Mouse (Mus musculus) v-Abl transformed pro-B cells (cell line): Measurements from ENCODE around the gene Ngb.

Experiments
- in situ Hi-C, 2 experiments: fragments of 400-800 bp; cut with MboI; formaldehyde crosslinking; loops; one replicate each; pipeline ENCODE4 v1.15.1; 2025; ENCODE audit not compliant: unreplicated experiment in 2 of 2

The Ngb gene

DNA sequence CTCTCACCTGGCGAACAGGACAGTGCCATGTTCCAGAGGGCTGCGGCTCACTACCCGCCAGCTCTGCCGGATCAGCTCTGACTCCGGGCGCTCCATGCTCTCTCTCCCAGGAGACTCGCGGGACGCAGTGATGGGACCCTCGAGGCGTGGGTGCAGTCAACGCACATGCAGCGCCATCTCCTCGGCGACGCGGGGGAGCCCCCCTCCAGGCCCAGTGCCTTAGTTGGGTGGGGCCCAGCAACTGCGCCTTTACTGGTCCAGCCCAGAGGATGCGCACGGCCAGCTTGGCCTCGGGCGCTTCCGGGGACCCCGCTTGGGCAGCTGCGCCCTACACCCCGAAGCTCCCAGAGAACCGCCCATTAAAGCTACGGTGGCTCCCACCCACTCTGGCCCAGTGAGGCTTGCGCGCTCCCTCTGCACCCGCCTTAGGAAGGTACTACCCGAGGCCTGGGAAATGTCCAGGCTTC is at the start of gene Ngb:
Ngb (minus strand) TSS at position 375 of the 467 bp plus-strand sequence.
- in situ Hi-C loops = no loop called here

DNA sequence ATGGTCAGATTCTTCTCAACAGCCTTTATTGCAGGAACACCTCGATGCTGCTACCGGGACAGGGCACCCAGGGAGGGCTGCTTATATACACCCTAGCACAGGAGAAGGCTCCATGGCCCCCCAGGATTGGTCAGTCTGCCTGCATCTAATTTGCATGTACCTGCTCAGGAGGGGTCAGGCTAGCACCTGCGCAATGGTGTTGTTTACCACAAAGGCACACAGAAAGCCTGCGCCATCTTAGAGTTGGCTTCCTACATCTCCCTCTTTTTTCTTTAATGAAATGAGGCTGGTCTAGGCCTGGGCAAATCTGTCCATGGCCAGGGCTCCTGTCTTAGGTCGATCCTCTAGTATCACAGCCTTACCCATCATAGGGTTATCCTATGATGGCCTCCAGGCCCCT is 47.1 kb upstream of the Ngb start:
- in situ Hi-C loops = loop anchor here (5.0 kb wide), 2 partner anchors 113 to 118 kb away; partner anchors contain the start of genes Ahsa1 (in 1 of the 2) and Vipas39 (in 1 of the 2)

DNA sequence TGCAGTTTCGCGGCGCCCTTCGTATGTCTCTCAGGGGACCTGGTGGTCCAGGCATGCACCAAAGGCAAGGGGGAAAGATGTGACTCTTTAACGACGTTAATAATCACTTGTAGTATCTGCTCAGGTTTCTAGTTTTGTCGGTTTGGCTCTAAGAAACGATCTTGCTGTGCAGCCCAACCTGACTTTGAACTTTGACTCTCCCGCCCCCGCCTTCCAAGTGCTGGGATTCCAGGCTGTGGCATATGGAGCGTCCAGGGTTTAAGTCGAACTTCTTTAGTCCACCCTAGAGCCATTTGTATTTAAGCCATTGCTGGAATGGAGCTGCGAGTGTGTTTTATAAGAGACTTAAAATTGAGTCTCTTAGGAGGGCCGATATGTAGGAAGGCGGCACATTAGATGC is 45.8 kb upstream of the Ngb start:
- in situ Hi-C loops = loop anchor here (5.0 kb wide), 2 partner anchors 114 to 119 kb away; partner anchors contain the start of genes Ahsa1 (in 1 of the 2) and Vipas39 (in 1 of the 2)

DNA sequence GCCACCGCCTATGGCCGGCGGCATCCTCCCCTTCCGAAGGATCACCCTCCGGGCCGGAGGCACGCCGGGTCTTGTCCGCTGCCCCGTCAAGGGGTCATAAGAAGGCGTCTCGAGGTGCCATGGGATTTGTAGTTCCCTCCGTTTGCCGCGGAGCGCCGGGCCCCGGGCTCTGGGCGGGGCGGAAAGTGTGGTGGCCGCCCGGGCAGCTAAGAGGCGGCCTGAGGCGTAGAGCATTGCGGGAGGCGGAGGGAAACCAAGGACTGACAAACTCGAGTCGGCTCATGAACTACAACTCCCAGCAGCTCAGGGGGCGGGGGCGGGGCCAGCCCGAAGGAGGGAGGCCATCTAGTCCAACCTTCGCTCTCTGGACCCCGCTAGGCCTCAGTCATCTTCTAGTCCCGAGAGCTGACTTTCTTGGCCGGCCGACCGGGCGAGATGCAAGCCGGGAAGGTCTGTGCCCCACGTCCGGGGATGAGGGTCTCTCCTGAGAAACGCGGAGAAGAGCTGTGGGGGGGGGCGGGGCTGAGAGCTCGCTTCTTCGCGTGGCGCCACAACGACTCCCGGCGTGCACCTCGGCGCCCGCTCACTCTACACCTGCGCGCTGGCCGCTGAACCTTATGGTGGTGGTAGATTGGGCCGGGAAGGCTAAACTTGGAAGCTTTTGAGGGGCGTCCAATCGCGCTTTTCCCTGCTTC is 45.2 kb upstream of the Ngb start, which contains the start of gene Pomt2:
Pomt2 (minus strand) TSS at position 574 of the 695 bp plus-strand sequence.
- in situ Hi-C loops = loop anchor here (5.0 kb wide), 2 partner anchors 115 to 120 kb away; partner anchors contain the start of genes Ahsa1 (in 1 of the 2) and Vipas39 (in 1 of the 2)

DNA sequence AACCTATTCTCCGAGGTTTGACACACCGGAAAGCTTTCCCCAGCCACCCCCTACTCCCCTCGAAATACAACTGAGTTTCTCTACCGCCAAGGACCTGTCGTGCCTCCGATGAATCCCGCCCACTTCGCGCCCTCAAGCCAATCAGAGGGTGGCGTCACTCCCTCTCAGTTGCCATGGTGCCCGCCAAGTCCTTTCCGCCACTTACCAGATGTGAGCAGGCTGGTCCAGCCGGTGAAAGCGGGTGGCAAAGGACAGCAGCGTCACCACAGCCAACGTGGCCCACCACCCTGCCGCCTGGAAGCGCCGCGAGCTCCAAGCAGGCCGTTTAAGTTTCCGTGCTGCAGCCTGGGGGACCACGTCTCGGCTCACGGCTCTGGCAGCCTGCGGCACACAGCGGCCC is 44.6 kb upstream of the Ngb start, which contains the start of gene Gstz1:
Gstz1 (plus strand) TSS at position 200 of the 400 bp plus-strand sequence.
- in situ Hi-C loops = loop anchor here (5.0 kb wide), 2 partner anchors 115 to 120 kb away; partner anchors contain the start of genes Ahsa1 (in 1 of the 2) and Vipas39 (in 1 of the 2)

DNA sequence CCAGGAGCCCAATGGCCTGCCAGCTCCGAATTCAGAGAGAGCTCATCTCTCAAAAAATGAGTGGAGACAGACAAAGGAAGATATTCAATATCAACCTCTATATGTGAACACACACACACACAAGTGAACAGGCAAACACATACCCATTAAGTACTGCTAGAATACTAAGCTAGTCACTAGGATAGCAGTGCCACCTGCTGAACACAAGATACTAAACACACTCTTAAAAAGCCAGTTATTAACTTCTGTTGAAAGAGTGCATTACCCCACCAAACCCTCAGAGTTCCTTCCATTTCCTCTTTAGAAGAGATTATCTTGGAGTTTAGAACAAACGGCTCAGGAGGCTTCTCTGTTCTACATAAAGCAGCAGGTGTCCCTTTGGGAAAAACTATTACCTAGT is 39.8 kb upstream of the Ngb start:
- in situ Hi-C loops = no loop called here

DNA sequence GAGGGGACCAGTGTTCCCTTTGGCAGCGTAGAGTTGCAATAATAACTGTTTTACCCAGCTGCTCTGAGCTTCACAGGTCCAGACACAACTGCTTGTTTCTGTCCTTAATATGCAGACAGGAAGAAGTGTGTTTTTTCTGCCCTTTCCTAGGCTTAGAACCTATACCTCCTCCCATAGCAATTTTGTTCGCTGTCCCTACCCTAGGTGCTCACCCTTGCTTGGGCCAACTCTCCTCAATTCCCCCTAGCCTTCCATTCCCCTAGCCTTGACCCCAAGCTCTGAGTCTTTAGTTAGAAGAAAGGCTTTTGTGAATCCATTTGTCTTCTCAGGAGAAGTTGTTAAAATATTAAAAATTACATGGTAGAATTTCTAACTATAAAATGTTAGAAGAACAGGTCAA is 36.4 kb upstream of the Ngb start:
- in situ Hi-C loops = no loop called here

DNA sequence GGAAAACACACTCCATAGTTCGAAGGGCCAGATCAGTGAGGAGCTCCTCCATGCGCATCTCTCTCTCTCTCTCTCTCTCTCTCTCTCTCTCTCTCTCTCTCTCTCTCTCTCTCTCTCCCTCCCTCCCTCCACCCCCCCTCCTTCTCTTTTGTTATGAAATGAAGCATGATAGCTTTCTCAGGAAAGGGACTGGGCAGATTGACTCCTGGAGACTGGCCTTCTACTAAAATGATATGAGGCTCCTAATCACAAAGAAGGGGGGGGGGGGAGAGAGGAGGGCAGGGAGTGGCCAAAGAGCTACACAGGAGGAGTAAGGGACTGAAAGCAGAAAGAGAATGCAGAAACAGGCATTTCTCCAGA is 36.0 kb upstream of the Ngb start:
- in situ Hi-C loops = no loop called here

DNA sequence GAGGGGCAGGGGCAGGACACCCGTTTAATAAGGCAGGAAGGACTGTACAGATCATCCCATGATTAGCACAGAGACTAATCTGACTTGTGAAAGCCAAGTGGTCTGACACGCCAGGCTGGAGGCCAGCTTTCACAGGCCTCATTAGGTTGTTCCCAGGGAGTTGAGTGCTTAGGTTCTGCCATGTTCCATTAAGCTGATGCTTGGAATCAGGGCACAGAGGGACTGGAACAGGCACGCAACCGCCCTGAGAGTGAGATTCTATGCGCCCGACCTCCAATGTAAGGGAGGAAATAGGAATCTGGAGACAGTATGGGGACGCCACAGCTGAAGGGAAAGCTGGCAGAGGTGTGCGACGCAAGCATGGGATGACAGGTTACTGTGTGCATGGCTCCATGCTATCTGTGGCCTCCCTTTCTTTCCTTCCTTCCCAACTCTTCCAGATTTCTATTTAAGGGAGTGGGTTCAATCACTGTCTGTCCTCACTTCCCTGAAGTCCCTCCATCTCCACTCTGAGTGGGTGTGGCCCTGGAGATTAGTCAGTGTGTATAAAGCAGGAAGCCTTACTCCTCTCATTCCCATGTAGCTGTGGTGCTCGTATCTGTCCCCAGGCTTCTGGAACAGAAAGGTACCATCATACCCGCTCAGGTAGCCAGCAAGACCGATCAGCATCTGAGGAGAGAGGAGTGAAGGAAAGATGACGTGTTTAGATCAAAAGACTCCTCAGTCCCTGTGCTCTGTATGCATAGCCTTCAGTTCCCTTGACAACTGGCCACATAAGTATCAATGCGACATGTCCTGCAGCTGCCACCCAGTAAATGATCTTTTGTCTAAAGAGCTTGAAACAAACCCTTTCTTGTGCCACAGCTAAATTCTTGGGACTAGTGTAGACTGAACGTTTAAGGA is 35.4 kb upstream of the Ngb start:
- in situ Hi-C loops = no loop called here

DNA sequence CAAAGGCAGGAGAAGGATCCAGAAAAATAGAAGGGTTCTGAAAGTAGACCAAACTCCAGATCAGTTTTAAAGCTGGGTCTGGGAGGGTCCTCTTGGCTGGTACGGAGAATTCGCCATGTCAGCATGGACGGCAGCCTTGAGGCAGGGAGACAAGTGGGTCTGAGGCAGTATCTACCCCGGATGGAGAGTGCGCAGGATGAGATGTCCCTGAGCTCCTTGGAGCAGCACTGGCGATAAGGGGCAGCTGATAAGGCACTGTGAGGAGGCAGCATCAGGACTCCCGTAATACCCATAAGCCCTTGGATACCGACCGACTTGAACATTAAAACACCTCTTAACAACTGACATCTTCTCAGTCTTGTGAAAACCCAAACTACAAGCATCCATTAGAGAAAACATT is 30.4 kb upstream of the Ngb start:
- in situ Hi-C loops = loop anchor here in 1 of 2 experiments (5.0 kb wide), 1 partner anchor 205 kb away; no protein-coding TSS in a partner anchor

DNA sequence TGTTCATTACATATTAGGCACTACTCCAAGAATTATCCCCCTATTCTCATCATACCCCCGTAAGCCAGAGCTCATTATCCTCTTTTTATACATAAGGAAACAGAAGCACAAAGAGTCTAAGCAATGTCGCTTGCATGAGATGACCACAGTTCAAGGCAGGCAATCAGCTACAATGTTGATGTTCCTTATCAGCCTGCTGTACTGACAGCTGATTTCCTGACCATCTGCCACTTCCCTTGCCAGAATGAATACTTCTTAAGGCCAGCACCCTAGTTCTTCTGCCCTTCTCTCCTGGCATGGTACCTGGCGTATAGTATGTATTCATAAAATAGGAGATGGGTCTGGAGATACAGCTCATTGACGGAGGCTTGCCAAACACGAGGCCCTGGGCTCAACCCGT is 29.9 kb upstream of the Ngb start:
- in situ Hi-C loops = loop anchor here in 1 of 2 experiments (5.0 kb wide), 1 partner anchor 205 kb away; no protein-coding TSS in a partner anchor

DNA sequence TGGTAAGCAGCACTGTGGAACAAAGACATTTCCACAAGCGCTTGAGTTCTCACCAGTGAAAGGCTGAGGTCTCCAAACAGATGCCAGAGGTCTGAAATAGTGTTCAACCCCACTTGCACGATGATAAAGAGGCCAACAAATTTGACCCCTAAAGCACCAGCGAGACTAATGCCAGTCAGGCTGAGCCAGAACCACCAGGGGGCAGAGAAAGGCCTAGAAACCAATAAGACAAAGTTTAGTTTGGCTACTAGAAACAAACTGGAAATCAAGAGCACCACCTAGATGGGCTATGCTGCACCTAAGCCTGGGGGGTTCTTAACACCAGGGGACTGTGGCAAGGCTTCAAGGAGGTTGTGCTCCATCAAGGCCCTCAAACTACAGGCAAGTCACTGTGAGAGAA is 29.3 kb upstream of the Ngb start:
- in situ Hi-C loops = loop anchor here in 1 of 2 experiments (5.0 kb wide), 1 partner anchor 206 kb away; no protein-coding TSS in a partner anchor

DNA sequence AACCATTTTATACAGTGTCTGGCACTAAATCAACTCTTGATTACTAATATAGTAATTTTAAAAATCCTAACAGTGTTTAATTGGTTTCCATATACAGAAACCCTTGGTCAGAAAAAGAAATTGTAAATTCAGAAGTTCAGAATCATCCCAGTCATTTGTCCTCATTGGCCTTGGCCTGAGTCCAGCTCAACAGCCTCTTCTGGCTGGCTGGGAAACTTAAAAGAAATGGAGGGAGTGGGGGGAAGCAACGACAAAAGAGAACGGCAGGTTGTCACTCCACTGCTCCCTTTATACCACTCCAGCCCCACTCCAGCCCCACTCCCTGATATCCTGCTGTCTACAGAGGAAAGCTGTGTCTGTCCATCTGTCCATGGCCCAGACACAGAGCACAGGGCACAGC is 28.8 kb upstream of the Ngb start:
- in situ Hi-C loops = loop anchor here in 1 of 2 experiments (5.0 kb wide), 1 partner anchor 206 kb away; no protein-coding TSS in a partner anchor

DNA sequence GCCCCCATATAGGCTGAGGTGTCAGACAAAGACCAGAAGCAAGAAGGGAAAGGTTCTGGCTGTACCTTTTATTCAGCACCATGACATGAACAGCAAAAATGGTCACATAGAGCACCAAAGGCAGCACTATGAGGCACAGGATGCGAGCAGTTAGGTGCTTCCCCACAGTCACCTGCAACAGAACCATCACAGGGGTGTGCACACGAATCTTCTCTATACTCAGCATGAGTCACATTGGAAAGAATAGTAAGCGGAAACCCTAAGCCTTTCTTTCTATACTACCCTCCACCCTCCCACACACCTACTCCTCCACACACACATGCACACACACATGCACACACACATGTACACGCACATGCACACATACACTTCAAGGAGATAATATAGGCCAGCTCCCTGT is 27.9 kb upstream of the Ngb start:
- in situ Hi-C loops = loop anchor here in 1 of 2 experiments (5.0 kb wide), 1 partner anchor 207 kb away; no protein-coding TSS in a partner anchor

DNA sequence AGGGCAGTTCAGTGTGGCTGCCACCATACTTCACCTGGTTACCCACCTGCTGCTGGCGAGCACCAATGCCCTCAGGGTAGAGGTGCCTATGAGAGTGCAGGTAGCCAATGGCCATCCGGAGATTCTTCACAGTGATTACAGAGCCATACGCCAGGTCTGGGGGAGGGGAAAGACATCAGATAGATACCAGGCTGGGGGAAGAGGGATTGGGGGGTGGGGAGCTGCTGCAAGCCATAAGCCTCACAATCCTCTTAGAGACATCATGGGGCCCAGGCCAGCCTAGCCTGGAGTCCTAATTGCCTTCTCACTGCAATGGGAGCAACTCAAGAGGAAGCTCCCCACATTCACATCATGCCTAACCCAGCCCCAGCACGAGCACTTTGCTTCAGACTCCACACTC is 24.9 kb upstream of the Ngb start:
- in situ Hi-C loops = loop anchor here in 1 of 2 experiments (5.0 kb wide), 1 partner anchor 205 kb away; no protein-coding TSS in a partner anchor

DNA sequence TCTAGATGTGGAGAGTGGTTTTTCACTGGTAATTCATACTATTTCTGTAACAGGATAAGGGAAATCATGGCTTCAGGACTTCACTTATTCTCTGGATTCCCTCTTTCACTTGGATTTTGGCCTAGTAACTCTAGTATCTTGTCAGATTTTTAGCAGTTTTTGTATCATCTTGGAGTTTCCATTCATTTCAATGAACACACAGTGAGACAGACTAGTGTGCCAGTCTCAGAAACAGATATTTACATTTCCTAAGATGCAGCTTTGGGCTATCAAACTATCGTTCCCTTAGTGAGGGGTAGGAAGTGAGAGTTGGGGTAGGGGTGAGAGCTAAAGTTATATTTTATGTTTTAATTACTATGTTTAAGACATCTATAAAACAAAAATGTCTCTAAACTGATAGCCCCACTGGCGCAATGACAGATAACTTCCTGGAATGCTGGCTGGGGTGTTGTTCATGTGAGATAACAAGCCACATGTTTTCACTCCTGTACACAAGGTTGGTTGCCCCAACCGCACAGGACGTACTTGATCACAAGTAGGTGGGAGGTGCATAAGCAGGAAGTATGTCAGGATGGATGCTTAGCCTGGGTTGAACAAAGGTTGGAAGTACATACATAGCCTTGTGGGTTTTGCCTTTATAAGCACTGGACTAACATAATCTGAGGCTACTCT is 19.7 kb upstream of the Ngb start:
- in situ Hi-C loops = no loop called here

DNA sequence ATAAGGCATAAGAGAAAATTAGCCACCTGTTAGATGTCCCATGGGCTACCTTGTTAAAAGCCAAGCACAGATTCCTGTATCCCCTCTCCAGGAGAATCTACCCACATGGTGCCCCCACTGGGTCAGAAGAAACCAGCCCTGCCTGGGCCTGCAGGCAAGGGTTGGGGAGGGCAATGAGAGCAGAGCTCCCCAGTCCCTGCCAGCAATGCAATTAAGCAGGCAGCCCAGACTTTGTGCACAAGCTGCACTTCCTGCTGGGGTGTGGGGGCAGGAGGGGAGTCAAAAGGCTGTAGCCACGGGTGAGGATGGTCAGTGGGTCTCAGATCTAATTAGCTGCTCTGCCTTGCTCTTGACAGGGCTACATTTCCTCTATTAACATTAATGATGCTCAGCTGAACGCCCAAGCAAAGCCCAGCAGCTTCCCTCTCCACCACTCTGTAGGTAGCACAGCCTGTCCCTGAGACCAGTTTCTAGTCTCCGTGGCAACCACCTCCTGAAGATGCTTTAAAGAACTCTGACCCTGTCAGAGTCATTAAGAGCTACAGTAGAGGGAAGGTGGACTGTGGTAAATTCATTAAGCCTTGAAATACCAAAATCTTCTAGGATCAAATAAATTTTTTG is 5.1 kb upstream of the Ngb start:
- in situ Hi-C loops = no loop called here

DNA sequence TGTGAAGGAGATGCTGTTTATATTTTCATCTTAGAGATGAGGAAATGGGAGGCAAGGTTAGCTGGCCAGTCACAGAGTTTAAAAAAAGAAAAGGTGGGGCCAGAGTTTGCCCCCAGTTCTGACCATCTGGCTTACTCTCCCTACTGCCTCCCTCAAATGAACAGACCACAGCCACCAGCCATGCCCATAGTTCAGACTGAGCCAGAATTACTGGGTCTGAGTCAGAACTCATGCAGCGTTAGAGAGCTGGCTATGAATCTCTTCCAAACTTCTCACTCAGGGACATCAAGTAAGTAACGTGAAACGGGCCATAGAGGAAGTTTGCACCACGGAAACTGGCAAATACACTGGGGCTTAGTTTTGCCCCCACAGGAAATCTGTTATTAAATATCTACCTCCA is 2.5 kb upstream of the Ngb start:
- in situ Hi-C loops = no loop called here

DNA sequence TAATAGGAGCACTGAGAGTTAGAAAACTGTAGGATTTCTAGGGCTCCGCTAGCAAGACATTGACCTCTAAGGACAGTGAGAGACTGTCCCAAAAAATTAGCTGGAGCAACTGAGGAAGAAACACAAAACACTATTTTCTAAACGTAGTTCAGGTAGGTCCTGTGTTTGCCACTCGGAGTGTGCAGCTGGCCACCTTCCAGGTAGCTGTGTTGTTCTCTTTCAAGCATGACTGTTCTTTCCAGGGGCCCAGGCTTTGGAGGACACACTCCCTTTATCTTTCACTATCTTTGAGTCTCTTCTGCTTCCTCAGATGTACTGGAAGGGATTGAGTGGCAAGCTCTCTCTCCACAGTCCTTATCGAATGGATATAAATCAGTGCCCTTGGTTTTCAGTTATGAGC is 1.1 kb upstream of the Ngb start:
- in situ Hi-C loops = no loop called here

DNA sequence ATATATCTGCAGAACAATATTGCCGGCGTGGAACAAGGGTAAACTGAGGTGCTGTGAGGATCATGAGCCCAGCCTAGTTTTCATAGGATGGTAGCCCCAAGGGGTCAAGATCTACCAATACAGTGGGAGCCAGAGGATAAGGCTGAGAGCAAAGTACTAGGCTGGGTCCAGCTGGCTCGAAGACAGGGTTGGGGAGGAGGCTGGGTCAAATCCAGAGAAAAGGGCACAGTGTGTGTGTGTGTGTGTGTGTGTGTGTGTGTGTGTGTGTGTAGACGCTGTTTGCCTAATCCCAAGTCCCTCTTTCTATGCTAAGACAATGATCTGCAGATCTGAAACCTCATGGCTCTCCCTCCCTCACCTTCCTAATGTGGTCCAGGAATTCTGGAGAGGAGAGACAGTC is 2.0 kb downstream of the Ngb start:
- in situ Hi-C loops = no loop called here
